Mouse (Mus musculus): Measurements from ENCODE around the gene Rmnd1. TPM values are rescaled to one million over a fixed set of nuclear protein-coding genes. Genes with fewer than 3 reads are reported as not detected.

Gene Rmnd1
- polyA plus RNA-seq (2011; ENCODE audit: insufficient read depth, insufficient read length, low read depth, missing spikeins), result 72.8 and 77.1 TPM in 2 replicates

GRCm38 (mm10) chr10:4432123-4432931 is at the start of gene Rmnd1, which contains the start of gene Armt1:
Gene Rmnd1, minus strand, starts transcription at chr10:4432388.
Gene Armt1, plus strand, starts transcription at chr10:4432467.
- Histone ChIP-seq H3K27me3 (ENCODE audit: control insufficient read depth, insufficient read depth, low read length, poor library complexity, severe bottlenecking) (no peaks in the 10 kb centered on the region), H3K9me3 (replicated peaks; ENCODE audit: control insufficient read depth, insufficient read depth, low read length, poor library complexity, severe bottlenecking) (no peaks in the 10 kb centered on the region), H3K4me1 (ENCODE audit: control insufficient read depth, insufficient read depth, low read length) (no peaks in the 10 kb centered on the region), H3K36me3 (ENCODE audit: control insufficient read depth, insufficient read depth, low read length, poor library complexity, severe bottlenecking) (peaks cover 11% of the 10 kb centered on the region), H3K4me3 (ENCODE audit: low read depth, low read length) (peak within 1 kb of the TSS; percentile 95), H3K27ac (ENCODE audit: insufficient read depth, low read length) (peak within 1 kb of the TSS; percentile 63), H3K9ac (ENCODE audit: low read depth, poor library complexity, severe bottlenecking) (peak within 1 kb of the TSS; percentile 82)
- TF ChIP-seq EP300 (IDR thresholded peaks at IDR 0.05; ENCODE audit: insufficient read depth, low read depth, low read length) (0 out of 2 replicates have a peak, but pooled peaks have one; percentile 27), CTCF (IDR thresholded peaks at IDR 0.05; ENCODE audit: low read depth, low read length) (no peak), POLR2A (IDR thresholded peaks at IDR 0.05; ENCODE audit: insufficient read depth, low read length) (peak; percentile 77)

GRCm38 (mm10) chr10:4481695-4482094 is 49.5 kb upstream of the Rmnd1 start:
- peak overlapping the region; percentile 52 for H3K4me3 ChIP-seq (ENCODE audit: low read depth, low read length)
- no peaks in the 10 kb centered on the region for H3K27me3 ChIP-seq (ENCODE audit: control insufficient read depth, insufficient read depth, low read length, poor library complexity, severe bottlenecking)
- no peaks in the 10 kb centered on the region for H3K9me3 ChIP-seq (replicated peaks; ENCODE audit: control insufficient read depth, insufficient read depth, low read length, poor library complexity, severe bottlenecking)
- 0 out of 2 replicates have a peak overlapping the region, but pooled peaks have one; percentile 0 for H3K9ac ChIP-seq (ENCODE audit: low read depth, poor library complexity, severe bottlenecking)
- peaks cover 3% of the 10 kb centered on the region for H3K4me1 ChIP-seq (ENCODE audit: control insufficient read depth, insufficient read depth, low read length)
- H3K36me3 ChIP-seq (ENCODE audit: control insufficient read depth, insufficient read depth, low read length, poor library complexity, severe bottlenecking), result no peaks in the 10 kb centered on the region
- TF ChIP-seq CTCF (IDR thresholded peaks at IDR 0.05; ENCODE audit: low read depth, low read length) (no peak), EP300 (IDR thresholded peaks at IDR 0.05; ENCODE audit: insufficient read depth, low read depth, low read length) (no peak), POLR2A (IDR thresholded peaks at IDR 0.05; ENCODE audit: insufficient read depth, low read length) (no peak)
- peak overlapping the region; percentile 89 for H3K27ac ChIP-seq (ENCODE audit: insufficient read depth, low read length)

- no peak overlapping the region for H3K27ac ChIP-seq (ENCODE audit: insufficient read depth, low read length)
- no peak overlapping the region for H3K9ac ChIP-seq (ENCODE audit: low read depth, poor library complexity, severe bottlenecking)
- H3K27me3 ChIP-seq (ENCODE audit: control insufficient read depth, insufficient read depth, low read length, poor library complexity, severe bottlenecking), result no peaks in the 10 kb centered on the region
- TF ChIP-seq POLR2A (IDR thresholded peaks at IDR 0.05; ENCODE audit: insufficient read depth, low read length), result no peak
- TF ChIP-seq EP300 (IDR thresholded peaks at IDR 0.05; ENCODE audit: insufficient read depth, low read depth, low read length), result no peak
- TF ChIP-seq CTCF (IDR thresholded peaks at IDR 0.05; ENCODE audit: low read depth, low read length), result no peak
- no peaks in the 10 kb centered on the region for H3K9me3 ChIP-seq (replicated peaks; ENCODE audit: control insufficient read depth, insufficient read depth, low read length, poor library complexity, severe bottlenecking)
- H3K4me1 ChIP-seq (ENCODE audit: control insufficient read depth, insufficient read depth, low read length), result peaks cover 1% of the 10 kb centered on the region
- H3K4me3 ChIP-seq (ENCODE audit: low read depth, low read length), result no peak overlapping the region
- H3K36me3 ChIP-seq (ENCODE audit: control insufficient read depth, insufficient read depth, low read length, poor library complexity, severe bottlenecking), result no peaks in the 10 kb centered on the region
These were observed 48.7 kb upstream of the Rmnd1 start for GRCm38 (mm10) chr10:4480929-4481328.

- no peak overlapping the region for H3K27ac ChIP-seq (ENCODE audit: insufficient read depth, low read length)
- H3K36me3 ChIP-seq (ENCODE audit: control insufficient read depth, insufficient read depth, low read length, poor library complexity, severe bottlenecking), result no peaks in the 10 kb centered on the region
- no peaks in the 10 kb centered on the region for H3K4me1 ChIP-seq (ENCODE audit: control insufficient read depth, insufficient read depth, low read length)
- H3K4me3 ChIP-seq (ENCODE audit: low read depth, low read length), result no peak overlapping the region
- TF ChIP-seq EP300 (IDR thresholded peaks at IDR 0.05; ENCODE audit: insufficient read depth, low read depth, low read length) (no peak), CTCF (IDR thresholded peaks at IDR 0.05; ENCODE audit: low read depth, low read length) (no peak), POLR2A (IDR thresholded peaks at IDR 0.05; ENCODE audit: insufficient read depth, low read length) (no peak)
- no peak overlapping the region for H3K9ac ChIP-seq (ENCODE audit: low read depth, poor library complexity, severe bottlenecking)
- no peaks in the 10 kb centered on the region for H3K27me3 ChIP-seq (ENCODE audit: control insufficient read depth, insufficient read depth, low read length, poor library complexity, severe bottlenecking)
- H3K9me3 ChIP-seq (replicated peaks; ENCODE audit: control insufficient read depth, insufficient read depth, low read length, poor library complexity, severe bottlenecking), result no peaks in the 10 kb centered on the region; the same call in 1 of the 2 replicates
These were observed 44.4 kb upstream of the Rmnd1 start for GRCm38 (mm10) chr10:4476604-4477003.

- no peak overlapping the region for H3K4me3 ChIP-seq (ENCODE audit: low read depth, low read length)
- H3K27me3 ChIP-seq (ENCODE audit: control insufficient read depth, insufficient read depth, low read length, poor library complexity, severe bottlenecking), result no peaks in the 10 kb centered on the region
- H3K9ac ChIP-seq (ENCODE audit: low read depth, poor library complexity, severe bottlenecking), result no peak overlapping the region
- H3K9me3 ChIP-seq (replicated peaks; ENCODE audit: control insufficient read depth, insufficient read depth, low read length, poor library complexity, severe bottlenecking), result no peaks in the 10 kb centered on the region; the same call in 1 of the 2 replicates
- TF ChIP-seq POLR2A (IDR thresholded peaks at IDR 0.05; ENCODE audit: insufficient read depth, low read length) (no peak), EP300 (IDR thresholded peaks at IDR 0.05; ENCODE audit: insufficient read depth, low read depth, low read length) (no peak), CTCF (IDR thresholded peaks at IDR 0.05; ENCODE audit: low read depth, low read length) (no peak)
- H3K27ac ChIP-seq (ENCODE audit: insufficient read depth, low read length), result no peak overlapping the region
- H3K4me1 ChIP-seq (ENCODE audit: control insufficient read depth, insufficient read depth, low read length), result no peaks in the 10 kb centered on the region
- no peaks in the 10 kb centered on the region for H3K36me3 ChIP-seq (ENCODE audit: control insufficient read depth, insufficient read depth, low read length, poor library complexity, severe bottlenecking)
These were observed 43.2 kb upstream of the Rmnd1 start for GRCm38 (mm10) chr10:4475431-4475830.

- H3K27ac ChIP-seq (ENCODE audit: insufficient read depth, low read length), result no peak overlapping the region
- TF ChIP-seq EP300 (IDR thresholded peaks at IDR 0.05; ENCODE audit: insufficient read depth, low read depth, low read length), result no peak
- no peak for TF ChIP-seq CTCF (IDR thresholded peaks at IDR 0.05; ENCODE audit: low read depth, low read length)
- TF ChIP-seq POLR2A (IDR thresholded peaks at IDR 0.05; ENCODE audit: insufficient read depth, low read length), result no peak
- H3K9ac ChIP-seq (ENCODE audit: low read depth, poor library complexity, severe bottlenecking), result no peak overlapping the region
- no peaks in the 10 kb centered on the region for H3K4me1 ChIP-seq (ENCODE audit: control insufficient read depth, insufficient read depth, low read length)
- H3K4me3 ChIP-seq (ENCODE audit: low read depth, low read length), result no peak overlapping the region
- H3K27me3 ChIP-seq (ENCODE audit: control insufficient read depth, insufficient read depth, low read length, poor library complexity, severe bottlenecking), result no peaks in the 10 kb centered on the region
- no peaks in the 10 kb centered on the region; the same call in 1 of the 2 replicates for H3K9me3 ChIP-seq (replicated peaks; ENCODE audit: control insufficient read depth, insufficient read depth, low read length, poor library complexity, severe bottlenecking)
- no peaks in the 10 kb centered on the region for H3K36me3 ChIP-seq (ENCODE audit: control insufficient read depth, insufficient read depth, low read length, poor library complexity, severe bottlenecking)
These were observed 41.4 kb upstream of the Rmnd1 start for GRCm38 (mm10) chr10:4473591-4473993.

All from ES-Bruce4 (cell line).